Mouse (Mus musculus) gastrocnemius, postnatal 10 days (tissue): ENCODE measurements at regions not wholly inside any gene's neighbourhood (a gene's known extent, or its start where the extent isn't known, plus 50 kb on each side); places are given as distances from the start of the nearest gene placed in this dataset.
A peak's percentile ranks its signal among the peaks of the same experiment; 100 is the strongest.

Experiments
- DNase-seq: peaks from one replicate; pipeline ENCODE4 v3.0.0; 2021; ENCODE audit warnings: mixed read lengths

- DNase-seq = no peak
Measured at GRCm38 (mm10) chr9:30175376-30175775, 212.4 kb upstream of the Ntm start.

DNA sequence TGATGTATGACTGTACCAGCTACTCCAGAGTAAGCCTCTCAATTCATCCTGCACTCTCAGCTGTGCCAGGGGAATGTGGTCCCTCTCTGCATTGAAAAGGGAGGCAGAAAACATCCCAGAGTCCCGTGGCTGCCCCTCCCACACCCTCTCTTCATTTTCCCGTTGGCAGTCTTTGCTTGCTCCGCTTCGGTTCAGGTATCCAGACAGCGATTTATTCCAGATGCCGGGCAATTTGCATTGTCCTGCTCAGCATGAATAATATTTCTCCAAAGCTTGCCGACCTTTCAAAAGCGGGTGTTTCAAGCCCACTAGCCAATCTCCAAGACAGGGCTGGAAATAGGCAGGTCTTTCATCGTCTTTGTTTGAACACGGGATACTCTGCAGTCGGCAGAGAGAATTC is 220.5 kb upstream of the Ntm start:
- no peak for DNase-seq

DNA sequence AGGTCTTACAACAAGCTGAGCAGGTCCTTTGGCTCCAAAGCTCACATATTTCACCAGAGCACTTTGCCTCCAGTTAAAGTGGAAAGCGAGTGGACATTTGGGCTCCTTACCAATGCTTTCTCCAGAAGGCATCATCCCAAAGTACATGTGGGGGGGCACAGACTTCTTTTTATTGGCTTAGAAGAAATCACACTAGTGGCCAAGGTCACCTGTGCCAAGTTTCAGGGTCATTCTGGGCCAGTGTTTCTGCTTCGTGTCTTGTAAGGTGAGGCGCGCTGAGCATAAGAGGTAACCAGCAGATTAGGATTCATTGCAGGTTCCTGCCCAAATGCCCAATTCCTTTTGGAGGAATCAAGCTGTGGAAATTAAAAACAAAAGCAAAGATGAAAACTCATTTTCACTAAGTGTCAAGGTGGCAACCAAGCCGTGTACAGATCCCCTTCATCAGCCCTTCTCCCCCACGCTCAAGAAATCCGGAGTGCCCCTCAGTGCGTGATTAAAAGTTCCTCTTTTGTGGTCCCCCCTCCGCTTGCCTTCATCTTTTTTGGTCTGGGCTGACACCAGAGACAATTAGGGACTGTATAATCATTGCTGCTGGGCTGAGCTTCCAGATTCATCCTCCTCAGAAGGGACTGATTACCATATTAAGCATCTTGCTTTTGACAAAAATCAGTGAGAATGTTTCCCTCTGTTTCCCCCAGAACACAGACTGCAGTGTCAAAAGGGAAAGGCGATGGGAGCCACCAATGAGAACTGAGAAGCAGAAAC is 222.2 kb upstream of the Ntm start:
- no peak for DNase-seq

GRCm38 (mm10) chr9:30186261-30186660 is 223.3 kb upstream of the Ntm start:
- no peak for DNase-seq

GRCm38 (mm10) chr9:30190078-30190477 is 227.1 kb upstream of the Ntm start:
- no peak for DNase-seq

DNA sequence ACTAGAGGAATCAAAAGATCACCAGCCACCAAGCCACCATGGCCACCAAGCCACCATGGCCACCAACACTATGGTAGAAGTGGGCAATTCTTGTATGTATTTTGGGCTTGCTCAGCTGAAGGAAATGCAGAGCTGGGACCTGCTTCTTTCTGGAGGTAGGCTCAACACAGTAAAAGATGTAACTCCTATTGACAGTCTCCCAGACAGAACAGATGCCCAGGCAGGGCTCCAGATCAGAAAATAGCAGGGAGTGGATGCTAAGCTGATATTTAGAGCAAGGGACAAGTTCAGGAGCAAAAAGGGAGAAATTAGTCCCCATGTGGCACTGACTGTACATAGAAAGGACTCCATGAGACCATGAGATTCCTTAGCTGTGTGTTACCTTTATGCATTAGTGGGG is 228.2 kb upstream of the Ntm start:
- DNase-seq = no peak

DNA sequence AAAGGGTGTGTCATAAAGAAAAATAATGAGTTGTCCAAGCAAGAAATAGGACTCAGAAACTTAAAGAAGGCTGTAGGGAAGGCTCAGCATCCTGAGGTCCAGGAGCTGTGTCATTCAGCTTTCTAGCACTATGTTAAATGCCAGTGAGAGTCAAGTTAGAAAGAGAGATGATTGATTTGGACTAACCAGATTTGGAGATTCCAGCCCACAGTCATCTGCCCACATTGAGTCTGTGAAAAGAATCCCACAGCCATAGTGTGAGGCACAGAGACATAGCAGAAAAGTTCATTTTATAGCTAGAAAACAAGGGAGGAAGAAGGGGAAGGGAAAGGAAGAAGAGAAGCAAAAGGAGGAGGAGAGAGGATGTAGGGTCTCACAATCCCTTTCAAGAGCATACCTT is 229.0 kb upstream of the Ntm start:
- no peak for DNase-seq

- no peak for DNase-seq
Measured at GRCm38 (mm10) chr9:30194866-30195265, 231.9 kb upstream of the Ntm start.

DNA sequence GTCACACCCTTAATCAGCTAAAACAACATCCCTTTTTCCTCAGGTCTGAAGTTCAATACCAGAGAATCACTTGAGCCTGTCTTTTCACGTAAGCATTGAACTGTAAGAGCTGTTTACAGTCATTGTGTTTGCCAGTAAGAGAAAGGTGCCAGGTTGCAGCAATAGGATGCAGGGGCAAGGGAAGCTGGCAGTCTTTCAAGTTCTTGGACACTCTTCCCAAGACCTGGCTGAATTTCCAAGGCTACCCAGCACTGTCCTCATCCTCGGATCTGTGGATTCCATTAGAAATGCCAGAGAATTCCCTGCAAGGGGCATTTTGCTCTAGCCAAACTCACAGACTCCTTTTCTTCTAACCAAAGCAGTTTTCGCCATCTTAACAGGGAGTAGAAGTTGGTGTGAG is 224.5 kb upstream of the Snx19 start:
- DNase-seq = no peak

DNA sequence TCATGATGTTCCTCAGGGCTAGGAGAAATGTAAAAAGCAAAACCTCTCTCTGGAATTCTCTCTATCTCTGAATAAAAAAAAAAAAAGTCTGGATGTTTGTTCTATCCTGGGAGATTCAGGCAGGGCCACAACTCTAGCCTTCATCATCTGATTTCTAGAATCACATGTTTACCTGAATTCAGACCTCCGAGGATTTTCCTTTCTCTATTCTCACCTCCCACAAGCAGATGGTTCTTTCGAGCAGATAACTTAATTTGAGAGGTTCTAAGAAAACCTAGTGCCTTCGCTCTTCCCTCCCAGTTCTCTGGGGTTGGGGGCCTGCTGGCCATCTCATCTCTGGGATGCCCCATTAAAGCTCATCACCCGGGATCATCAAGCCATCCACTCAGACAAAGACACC is 219.3 kb upstream of the Snx19 start:
- no peak for DNase-seq

DNA sequence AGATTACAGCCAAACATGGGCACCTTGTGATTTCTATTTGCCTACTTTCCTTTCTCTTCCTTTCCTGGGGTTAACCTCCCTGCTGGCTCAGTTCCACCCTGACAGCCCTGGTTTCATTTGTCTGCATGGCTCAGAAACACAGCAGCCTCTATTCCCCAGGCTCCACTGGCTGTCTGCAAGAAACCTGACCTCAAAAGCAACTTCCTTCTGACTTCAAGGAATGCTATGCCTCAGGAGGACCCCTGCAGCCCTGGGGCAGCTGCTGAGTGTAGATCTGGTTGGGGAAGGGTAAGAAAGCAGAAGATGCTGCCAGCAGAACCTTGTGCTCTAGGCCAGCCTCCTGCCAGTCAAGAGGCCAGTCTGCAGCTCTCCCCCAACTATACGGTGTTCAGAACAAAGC is 217.1 kb upstream of the Snx19 start:
- DNase-seq = no peak

DNA sequence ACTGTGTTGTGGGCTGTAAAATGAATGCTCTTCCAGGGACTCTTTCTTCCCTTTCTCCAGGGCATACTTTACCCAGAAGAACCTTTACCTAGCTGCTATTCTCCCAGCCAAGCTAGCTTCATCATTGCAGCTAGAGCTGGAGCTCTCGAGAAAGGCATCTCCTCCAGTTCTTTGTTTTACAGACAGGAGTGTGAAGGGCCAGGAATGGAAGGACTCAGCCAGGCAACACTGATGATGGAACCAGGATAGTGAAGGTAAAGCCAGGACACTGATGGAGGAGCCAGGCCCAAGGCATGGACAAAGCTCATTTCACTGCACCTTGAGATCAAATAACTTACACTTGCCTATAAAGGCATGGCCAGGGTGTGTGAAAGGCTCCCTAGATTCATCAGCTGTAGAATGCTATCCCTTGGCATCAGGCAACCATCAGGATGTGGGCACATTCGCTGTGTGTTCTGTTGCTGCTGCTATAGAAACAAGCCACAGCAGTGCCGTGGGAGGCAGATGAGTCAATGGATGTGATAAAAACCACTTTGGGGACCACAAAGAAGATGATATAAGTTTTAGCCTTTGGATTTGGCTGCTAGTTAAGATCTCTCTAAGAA is 214.3 kb upstream of the Snx19 start:
- no peak for DNase-seq

DNA sequence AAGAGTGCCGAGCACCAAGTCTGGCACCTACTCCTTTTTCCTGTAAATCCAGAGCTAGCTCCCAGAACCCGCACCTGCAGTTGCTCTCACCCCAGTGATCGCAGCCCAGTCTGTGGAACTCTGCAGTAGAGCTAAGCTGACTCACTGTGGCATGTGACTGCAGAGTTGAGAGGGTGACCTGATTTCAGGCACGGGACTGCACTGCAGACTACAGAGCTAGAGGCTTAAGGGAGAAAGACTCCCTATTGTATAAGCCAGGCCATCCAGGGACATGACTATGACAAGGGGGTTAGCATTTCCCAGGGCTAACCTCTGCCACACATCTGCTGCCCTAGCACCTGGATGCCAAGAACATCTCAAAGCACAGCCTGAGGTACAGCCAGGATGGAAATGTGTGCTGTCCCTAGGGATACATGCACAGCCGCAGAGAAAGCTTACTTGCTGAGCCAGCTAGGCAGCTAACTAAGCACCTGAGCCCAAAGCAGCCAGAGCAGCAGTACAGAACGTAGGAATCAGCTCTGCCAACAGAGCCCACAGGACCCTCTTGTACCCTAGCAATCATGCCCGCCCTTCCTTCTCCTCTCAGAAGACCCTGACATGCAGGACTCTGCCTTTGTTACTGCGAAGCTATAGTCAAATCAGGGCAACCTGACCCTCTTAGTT is 192.3 kb upstream of the Snx19 start:
- DNase-seq = no peak

DNA sequence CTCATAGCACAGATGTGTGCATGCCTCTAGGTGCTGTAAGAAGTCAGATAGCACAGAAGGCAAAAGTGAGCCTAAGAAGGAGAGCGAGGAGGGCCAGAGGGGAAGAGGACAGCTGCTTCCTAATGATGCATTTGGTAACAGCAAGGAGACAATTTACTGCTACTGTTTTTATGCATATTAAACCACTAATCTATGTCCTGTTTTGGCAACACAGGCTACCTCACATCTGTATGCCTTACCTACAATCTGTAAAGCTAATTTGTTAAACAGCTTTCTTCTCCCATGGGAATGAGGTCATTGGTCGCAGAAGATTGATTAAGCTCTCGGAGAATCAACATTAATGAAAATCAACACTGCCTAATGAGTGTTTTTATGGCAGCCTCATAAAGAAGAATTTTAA is 191.1 kb upstream of the Snx19 start:
- DNase-seq = no peak

DNA sequence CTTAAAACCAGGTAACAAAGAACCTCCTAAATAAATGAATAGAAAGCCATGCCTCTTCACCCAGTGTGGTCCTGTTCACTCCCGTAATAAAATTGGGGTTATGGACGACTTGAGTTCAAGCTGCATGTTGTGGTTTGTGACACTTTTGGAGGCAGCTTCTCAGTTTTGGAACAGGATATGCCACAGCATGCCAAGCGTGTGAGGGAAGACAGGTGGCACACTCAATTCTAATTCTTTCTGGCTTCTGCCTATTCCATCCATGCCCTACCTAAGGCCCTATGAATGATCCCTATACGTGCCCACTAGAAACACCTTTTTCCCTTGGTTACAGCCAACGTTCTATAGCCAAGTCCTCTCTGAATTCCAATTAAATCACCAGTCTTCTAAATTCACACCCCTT is 184.8 kb upstream of the Snx19 start:
- DNase-seq = no peak

DNA sequence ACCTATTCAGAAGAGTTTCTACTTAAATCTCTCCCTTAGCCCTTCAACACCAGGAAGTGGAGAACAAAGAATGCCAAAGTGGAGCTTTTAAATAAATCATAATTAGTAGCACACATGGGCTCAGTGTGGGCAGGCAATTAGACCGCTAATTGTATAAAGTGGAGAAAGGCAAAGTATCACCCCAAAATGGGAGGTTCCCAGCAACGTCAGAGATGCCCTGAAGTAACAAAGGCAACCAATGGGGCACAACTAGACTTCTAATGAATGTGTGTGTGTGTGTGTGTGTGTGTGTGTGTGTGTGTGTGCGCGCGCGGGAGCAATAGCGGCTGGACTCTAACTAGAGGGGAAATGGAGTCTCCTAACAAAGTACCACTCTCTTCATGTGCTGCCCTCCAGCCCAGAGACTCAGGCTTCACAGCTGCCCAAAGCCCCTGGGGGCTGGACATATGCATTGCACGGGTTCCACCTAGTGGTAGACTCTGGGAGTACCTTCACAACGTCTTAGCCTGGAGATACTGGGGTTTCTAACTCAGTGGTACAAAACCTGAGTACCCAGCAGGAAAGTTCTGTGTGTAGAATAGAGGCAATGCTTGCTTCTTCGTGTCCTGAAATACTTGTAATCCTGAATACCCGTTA is 162.3 kb upstream of the Snx19 start:
- DNase-seq = peak; percentile 54

DNA sequence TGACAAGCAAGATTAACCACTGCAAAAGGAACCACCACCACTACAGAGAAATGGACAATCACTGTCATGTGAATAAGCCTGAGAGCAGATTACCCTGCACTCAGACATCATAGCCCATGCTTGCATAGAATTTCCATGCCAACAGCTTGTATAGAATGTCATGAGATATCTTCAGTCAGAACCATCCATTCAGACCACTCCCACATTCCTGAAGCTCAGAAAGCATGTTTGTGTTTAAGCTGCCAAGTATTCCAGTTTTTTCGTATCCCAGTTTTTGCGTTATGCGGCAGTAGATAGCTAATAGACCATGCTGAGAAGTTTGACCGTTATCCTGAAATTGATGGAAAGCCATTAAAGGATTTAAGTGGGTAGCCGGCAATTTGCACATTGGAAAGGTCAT is 155.8 kb upstream of the Snx19 start:
- no peak for DNase-seq

- no peak for DNase-seq
Measured at GRCm38 (mm10) chr9:30273836-30274235, 153.1 kb upstream of the Snx19 start.

DNA sequence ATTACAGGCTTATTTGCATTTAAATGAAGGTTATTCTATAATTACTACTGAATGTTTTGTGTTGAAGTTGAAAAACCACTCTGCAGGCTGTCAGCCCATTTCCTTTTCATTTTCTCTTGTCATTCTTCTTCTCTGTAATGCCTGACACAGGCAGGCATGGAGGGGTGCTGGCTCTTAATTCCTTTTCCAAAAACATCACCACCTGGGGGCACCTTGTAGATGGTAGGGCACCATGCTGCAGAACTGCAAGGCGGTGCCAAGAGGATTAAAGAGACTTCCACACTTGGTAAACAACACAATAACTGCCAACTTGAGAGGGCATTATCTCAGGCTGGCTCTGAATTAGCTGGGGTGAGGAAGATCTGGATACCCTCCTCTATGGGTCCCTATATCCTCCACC is 148.7 kb upstream of the Snx19 start:
- DNase-seq = no peak

- DNase-seq = no peak
Measured at GRCm38 (mm10) chr9:30283080-30283770, 143.7 kb upstream of the Snx19 start.

DNA sequence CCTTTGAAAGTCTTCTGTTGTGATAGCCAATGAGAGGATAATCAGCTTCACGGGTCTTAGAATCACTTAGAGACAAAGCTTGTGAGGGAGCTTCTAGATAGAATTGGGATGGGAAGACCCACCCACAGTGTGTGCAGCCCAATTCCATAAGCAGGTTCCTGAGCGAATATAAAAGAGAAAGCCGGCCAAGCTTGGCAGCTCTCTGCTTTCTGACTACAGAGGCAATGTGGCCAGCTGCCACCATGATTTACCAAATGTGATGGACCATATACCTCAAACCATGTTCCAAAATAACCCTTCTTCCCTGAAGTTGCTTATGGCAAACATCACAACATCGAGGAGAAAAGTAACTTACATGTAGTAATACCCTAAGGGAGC is 143.1 kb upstream of the Snx19 start:
- DNase-seq = no peak

DNA sequence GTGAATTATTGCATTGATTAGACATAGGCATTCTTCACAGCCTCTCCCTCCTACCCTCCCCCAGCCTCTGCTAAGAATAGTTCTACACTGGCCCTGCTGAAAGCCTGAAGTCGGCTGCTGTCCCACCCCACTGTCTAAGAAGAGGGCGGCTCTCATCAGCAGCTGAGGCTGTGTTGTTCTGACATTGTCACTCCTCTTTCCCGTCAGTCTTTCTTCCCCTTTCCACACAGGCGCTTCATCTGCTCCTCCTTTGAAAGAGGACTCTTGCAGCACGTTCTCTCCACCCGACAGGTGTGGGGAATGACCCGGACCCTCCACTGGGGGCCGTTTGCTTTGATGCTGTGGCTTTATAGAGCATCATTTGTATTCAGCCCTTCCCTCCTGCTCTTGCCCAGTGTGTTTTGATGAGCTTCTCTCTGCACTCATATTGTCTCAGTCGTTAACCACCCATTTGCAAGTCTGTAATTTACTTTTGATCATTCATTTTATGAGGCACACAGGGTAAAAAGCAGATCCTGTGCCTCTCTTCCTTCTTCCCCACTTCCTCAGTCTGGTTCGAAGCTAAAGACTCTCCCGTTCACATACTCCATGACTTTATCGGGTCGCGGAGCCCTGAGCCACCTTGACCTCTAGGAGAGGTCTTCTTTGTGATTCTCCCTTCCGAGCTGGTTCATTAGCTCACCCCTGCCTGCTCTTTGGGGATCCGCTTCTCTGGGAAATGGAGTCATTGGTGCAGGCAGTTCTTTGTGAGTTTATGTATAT is 142.2 kb upstream of the Snx19 start:
- no peak for DNase-seq
